Mouse (Mus musculus) midbrain, embryonic 12.5 days (tissue): ENCODE measurements around the gene Gm11563. TPM values are rescaled to one million over a fixed set of nuclear protein-coding genes. Genes with fewer than 3 reads are reported as not detected.

ENCODE experiments used
- polyA plus RNA-seq: library from polyadenylated mRNA; unstranded; fragments of >200 nt; fragmentation: Nextera tagmentation; extraction: Ambion mirVana; gene quantifications from 2 replicates; pipeline ENCODE4 v1.2.1, GENCODE M21; 2016

Gm11563 gene
- polyA plus RNA-seq, 1 experiment from 2014 or later: not detected

Other genes starting within 250 kb of the Gm11563 start
- not detected in 2 replicates for gene Krt12, start 236.7 kb downstream of the Gm11563 start, polyA plus RNA-seq
- 0.09 and 0.20 TPM in 2 replicates for gene Krt20, start 220.8 kb downstream of the Gm11563 start, polyA plus RNA-seq
- not detected in 2 replicates for gene Krt23, start 165.8 kb downstream of the Gm11563 start, polyA plus RNA-seq
- not detected in 2 replicates for gene Krt39, start 137.6 kb downstream of the Gm11563 start, polyA plus RNA-seq
- not detected in 2 replicates for gene Krt40, start 115.8 kb downstream of the Gm11563 start, polyA plus RNA-seq
- not detected in 2 replicates for gene Krtap3-3, start 108.1 kb downstream of the Gm11563 start, polyA plus RNA-seq
- gene Krtap3-2, start 102.1 kb downstream of the Gm11563 start, polyA plus RNA-seq: not detected in 2 replicates
- not detected in 2 replicates for gene Gm11939, start 99.5 kb downstream of the Gm11563 start, polyA plus RNA-seq
- gene Krtap3-1, start 92.3 kb downstream of the Gm11563 start, polyA plus RNA-seq: not detected in 2 replicates
- gene Krtap1-5, start 77.9 kb downstream of the Gm11563 start, polyA plus RNA-seq: not detected in 2 replicates
- gene Krtap1-4, start 75.3 kb downstream of the Gm11563 start, polyA plus RNA-seq: not detected in 2 replicates
- gene Krtap1-3, start 67.6 kb downstream of the Gm11563 start, polyA plus RNA-seq: not detected in 2 replicates
- not detected in 2 replicates for gene Krtap9-3, start 60.9 kb downstream of the Gm11563 start, polyA plus RNA-seq
- not detected in 2 replicates for gene Gm11938, start 55.7 kb downstream of the Gm11563 start, polyA plus RNA-seq
- not detected in 2 replicates for gene Gm11937, start 48.8 kb downstream of the Gm11563 start, polyA plus RNA-seq
- gene Krtap2-4, start 44.1 kb downstream of the Gm11563 start, polyA plus RNA-seq: not detected in 2 replicates
- gene Gm11562, start 38.5 kb downstream of the Gm11563 start, polyA plus RNA-seq: not detected in 2 replicates
- gene Krtap4-1, start 30.7 kb downstream of the Gm11563 start, polyA plus RNA-seq: not detected in 2 replicates
- gene Krtap4-2, start 23.9 kb downstream of the Gm11563 start, polyA plus RNA-seq: not detected in 2 replicates
- gene Krtap4-7, start 14.9 kb downstream of the Gm11563 start, polyA plus RNA-seq: not detected in 2 replicates
- not detected in 2 replicates for gene Gm11555, start 8.7 kb downstream of the Gm11563 start, polyA plus RNA-seq
- gene Krtap4-6, start 7.0 kb upstream of the Gm11563 start, polyA plus RNA-seq: not detected in 2 replicates
- gene Gm14190, start 31.8 kb upstream of the Gm11563 start, polyA plus RNA-seq: not detected in 2 replicates
- gene Gm14180, start 75.3 kb upstream of the Gm11563 start, polyA plus RNA-seq: not detected in 2 replicates
- gene Gm11595, start 114.0 kb upstream of the Gm11563 start, polyA plus RNA-seq: not detected in 2 replicates
- gene Krtap4-8, start 121.7 kb upstream of the Gm11563 start, polyA plus RNA-seq: not detected in 2 replicates
- not detected in 2 replicates for gene Krtap4-9, start 126.2 kb upstream of the Gm11563 start, polyA plus RNA-seq
- not detected in 2 replicates for gene Gm11596, start 134.5 kb upstream of the Gm11563 start, polyA plus RNA-seq
- not detected in 2 replicates for gene Gm11569, start 140.0 kb upstream of the Gm11563 start, polyA plus RNA-seq
- not detected in 2 replicates for gene Gm11554, start 145.5 kb upstream of the Gm11563 start, polyA plus RNA-seq
- gene Krtap4-13, start 150.9 kb upstream of the Gm11563 start, polyA plus RNA-seq: not detected in 2 replicates
- not detected in 2 replicates for gene Gm11564, start 156.7 kb upstream of the Gm11563 start, polyA plus RNA-seq
- gene 2300003K06Rik, start 179.1 kb upstream of the Gm11563 start, polyA plus RNA-seq: not detected in 2 replicates
- gene Krtap4-16, start 192.6 kb upstream of the Gm11563 start, polyA plus RNA-seq: not detected in 2 replicates
- not detected in 2 replicates for gene Gm11568, start 199.0 kb upstream of the Gm11563 start, polyA plus RNA-seq
- not detected in 2 replicates for gene Gm11559, start 205.5 kb upstream of the Gm11563 start, polyA plus RNA-seq
- gene Krtap9-1, start 214.4 kb upstream of the Gm11563 start, polyA plus RNA-seq: not detected in 2 replicates
- gene Gm11567, start 220.2 kb upstream of the Gm11563 start, polyA plus RNA-seq: not detected in 2 replicates
- gene Krtap31-1, start 249.0 kb upstream of the Gm11563 start, polyA plus RNA-seq: not detected in 2 replicates